Mouse (Mus musculus) CH12F3 (cell line): ENCODE data around the gene Men1.
"Not testable (repeated sequence)": the region's sequence is repeated elsewhere in the genome, so short reads cannot be mapped to it uniquely, and the experiment has no call there.

Experiments
- in situ Hi-C: fragments of 300-500 bp; cut with MboI; formaldehyde crosslinking; loops from 2 replicates; pipeline ENCODE4 v1.14.3; 2020; ENCODE audit warnings: low sequenced_read_pairs

Gene Men1

GRCm38 (mm10) chr19:6304787-6305516 is 29.8 kb upstream of the Men1 start:
- in situ Hi-C loops = loop anchor here (5.0 kb wide), 1 partner anchor 43 kb away; no protein-coding TSS in a partner anchor

DNA sequence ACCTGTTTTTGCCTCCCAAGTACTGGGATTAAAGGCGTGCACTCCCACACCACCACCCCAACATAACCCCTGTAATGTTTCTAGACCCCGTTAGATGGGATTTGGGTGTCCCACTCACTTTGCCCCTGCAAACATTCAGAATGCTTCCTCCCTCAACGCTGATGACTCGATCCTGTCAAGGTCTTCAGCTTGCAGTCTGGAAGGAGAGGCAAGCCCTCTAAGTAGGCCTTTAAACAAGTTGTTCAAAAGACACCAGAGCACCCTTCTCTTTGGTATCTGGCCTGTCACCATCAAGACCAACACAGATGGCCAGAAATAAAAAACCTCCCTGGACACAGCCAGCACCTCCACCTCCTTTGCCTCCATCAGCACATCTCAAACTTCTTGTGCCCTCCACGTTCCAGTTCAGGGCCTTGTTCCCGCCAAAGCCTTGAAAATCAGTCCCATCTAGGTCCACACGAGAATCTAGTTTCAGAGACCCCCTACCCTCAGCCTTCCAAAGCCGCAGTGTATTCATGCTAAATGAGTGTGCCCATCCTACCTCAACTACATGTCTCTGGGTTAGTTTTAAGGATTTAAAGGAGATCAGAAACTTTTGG is 29.2 kb upstream of the Men1 start:
- in situ Hi-C loops = loop anchor here (5.0 kb wide), 1 partner anchor 43 kb away; no protein-coding TSS in a partner anchor

DNA sequence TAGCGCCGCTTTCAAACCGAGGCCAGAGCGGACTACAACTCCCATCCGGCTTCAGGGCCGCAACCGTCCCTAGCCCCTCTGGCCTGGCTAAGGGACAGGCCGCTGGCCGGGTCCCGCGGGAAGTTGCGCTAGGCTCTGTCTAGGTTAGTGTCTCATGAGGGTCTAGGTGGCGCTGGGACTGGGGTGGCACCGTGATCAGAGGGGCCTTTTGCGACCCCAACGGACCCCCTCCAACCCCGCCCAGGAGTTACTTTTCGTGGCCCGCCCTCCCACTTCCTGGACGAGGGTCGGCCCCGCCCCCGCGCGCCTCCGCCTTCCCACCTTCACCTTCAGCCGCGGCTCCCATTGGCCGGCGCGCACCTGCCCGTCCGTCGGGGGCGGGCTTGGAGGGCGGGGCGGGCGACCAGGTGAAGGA is 28.6 kb upstream of the Men1 start, which contains the start of gene Cdc42bpg:
TSS of gene Cdc42bpg (plus strand) at position 320 of the 415 bp plus-strand sequence.
- in situ Hi-C loops = loop anchor here (5.0 kb wide), 1 partner anchor 44 kb away; no protein-coding TSS in a partner anchor

DNA sequence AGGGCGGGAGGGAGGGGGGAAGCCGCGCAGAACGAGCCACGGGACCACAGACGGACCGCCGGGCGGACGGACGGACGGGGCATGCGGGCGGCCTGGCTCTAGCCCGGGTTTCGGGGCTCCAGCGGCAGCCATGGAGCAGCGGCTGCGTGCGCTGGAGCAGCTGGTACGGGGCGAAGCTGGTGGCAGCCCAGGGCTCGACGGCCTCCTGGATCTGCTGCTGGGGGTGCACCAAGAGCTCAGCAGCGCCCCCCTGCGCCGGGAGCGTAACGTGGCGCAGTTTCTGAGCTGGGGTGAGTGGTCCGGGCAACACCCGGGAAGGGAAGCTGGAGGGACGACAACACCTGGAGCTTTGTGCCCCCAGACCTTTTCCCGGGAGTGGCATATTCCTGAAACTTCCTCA is 28.2 kb upstream of the Men1 start:
- in situ Hi-C loops = loop anchor here (5.0 kb wide), 1 partner anchor 44 kb away; no protein-coding TSS in a partner anchor

GRCm38 (mm10) chr19:6307733-6308531 is 26.8 kb upstream of the Men1 start:
- in situ Hi-C loops = loop anchor here (5.0 kb wide), 1 partner anchor 46 kb away; no protein-coding TSS in a partner anchor

DNA sequence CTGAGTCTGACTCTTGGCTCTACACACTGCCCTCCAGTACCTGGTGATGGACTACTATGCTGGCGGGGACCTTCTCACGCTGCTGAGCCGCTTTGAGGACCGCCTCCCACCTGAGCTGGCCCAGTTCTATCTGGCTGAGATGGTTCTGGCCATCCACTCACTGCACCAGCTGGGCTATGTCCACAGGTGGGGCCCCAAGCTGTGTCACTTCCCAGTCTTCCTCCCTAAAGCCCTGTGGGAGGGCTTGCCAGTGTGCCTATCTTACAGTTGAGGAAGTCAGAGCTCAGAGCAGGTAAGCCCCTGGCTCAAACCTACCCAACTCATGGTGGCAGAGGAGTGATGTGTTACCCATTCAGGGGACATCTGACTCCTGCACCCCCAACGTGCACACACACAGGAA is 24.6 kb upstream of the Men1 start:
- in situ Hi-C loops = no loop called here

- in situ Hi-C loops = not testable (repeated sequence)
Observed at GRCm38 (mm10) chr19:6311783-6312182, 23.0 kb upstream of the Men1 start.

- in situ Hi-C loops = no loop called here
Observed at GRCm38 (mm10) chr19:6313796-6314195, 21.0 kb upstream of the Men1 start.

- in situ Hi-C loops = no loop called here
Observed at GRCm38 (mm10) chr19:6314513-6314912, 20.3 kb upstream of the Men1 start.

- in situ Hi-C loops = no loop called here
Observed at GRCm38 (mm10) chr19:6315573-6315972, 19.2 kb upstream of the Men1 start.

GRCm38 (mm10) chr19:6318145-6318544 is 16.6 kb upstream of the Men1 start:
- in situ Hi-C loops = no loop called here

DNA sequence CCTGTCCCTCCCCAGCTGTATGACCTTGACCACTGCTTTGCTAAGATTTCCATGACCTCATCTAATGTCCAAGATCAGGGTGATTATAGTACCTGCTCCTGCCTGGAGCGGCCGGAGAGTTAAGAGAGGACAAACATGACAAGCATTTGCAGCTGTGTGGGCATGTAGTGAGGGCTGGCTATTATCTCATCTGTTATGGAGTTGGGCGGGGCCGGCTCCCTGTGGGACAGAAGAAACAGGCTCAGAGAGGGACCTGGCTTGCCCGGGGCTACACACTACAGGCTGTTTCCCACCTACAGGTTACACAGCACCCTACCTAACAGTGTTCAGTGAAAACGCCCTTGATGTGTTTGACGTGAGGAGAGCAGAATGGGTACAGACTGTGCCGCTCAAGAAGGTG is 13.4 kb upstream of the Men1 start:
- in situ Hi-C loops = no loop called here

DNA sequence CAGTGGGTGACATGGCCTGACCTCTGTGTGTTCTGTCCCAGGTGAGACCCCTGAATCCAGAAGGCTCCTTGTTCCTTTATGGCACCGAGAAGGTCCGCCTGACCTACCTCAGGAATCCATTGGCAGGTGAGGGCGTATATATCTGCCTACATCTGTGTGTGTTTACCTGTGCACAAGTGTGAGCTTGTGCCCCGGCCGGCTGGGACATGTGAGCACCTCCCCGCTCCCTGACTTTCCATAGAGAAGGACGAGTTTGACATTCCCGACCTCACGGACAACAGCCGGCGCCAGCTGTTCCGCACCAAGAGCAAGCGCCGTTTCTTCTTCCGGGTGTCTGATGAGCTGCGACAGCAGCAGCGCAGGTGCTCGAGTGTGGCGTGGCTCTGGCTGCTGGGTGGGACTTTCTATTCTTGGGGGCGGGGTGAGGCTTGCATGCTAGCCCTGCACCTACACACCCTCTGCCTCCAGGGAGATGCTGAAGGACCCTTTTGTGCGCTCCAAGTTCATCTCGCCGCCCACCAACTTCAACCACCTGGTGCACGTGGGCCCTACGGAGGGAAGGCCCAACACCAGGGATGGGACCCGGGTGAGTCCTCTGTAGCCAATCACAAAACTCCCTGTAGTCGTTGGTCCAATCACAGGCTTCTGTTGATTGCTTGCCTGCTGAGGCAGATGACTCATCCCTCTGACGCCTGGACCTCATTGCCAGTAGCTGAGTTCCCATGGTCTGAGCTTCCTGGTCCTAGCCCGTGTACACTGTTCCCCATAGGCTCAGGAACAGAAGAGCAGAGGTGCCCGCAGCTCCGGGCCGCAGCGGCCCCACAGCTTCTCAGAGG is 12.8 kb upstream of the Men1 start:
- in situ Hi-C loops = no loop called here

DNA sequence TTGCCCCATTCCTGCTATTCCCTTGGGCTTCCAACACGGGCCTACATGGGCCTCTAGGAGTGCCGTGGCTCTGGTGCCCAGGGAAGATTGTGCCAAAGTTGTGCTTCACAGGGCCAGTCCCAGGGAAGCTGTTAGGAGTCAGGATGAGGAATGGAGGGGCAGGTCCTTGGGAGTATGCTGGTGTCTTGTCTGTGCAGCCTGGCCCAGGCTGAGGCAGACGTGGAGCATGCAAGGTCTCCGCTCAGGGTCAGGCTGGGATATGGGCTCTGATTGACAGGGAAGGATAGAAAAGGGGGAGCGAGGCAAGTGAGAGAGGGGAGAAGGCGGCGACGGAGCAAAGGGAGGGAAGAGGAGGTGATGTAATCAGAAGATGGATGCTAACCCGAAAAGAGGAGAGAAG is 10.0 kb upstream of the Men1 start:
- in situ Hi-C loops = no loop called here

- in situ Hi-C loops = no loop called here
Observed at GRCm38 (mm10) chr19:6331178-6331577, 3.6 kb upstream of the Men1 start.

DNA sequence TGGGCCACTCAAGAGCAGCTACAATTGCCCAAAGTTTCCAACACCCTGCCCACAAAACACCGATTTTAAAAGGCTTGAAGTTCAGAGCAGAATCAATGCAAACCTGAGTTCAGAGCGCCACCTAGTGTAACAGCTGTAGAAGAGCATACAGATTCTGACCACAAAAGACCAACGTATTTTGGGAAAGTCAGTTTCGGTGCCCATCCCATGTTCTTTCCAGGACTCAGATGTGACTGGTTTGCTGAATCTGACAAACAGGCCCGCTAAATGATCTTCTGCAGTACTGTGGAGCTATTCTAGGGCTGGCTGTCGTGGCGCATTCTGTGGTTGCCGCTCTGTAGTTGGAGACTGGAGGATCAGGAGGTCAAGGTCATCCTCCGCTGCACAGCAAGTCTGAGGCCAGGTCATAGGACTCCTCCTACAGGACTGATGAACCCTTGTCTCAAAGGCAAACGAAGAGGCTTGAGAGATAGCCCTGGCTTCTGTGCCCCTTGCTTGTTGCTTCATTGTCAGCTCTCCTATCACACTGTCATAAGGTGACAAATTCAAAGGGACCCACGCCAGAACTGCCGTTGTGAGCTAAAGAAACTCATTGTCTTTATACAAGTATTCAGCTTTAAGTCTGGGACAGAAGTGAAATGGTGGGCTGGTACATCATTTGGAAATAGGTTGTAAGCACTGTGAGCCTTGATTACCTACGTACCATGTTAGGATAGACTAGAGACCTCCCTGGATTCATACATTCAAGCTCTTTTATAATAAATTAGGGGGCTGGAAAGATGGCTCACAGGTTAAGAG is 2.9 kb upstream of the Men1 start:
- in situ Hi-C loops = no loop called here

- in situ Hi-C loops = no loop called here
Observed at GRCm38 (mm10) chr19:6333761-6334595, 801 bp upstream of the Men1 start.

- in situ Hi-C loops = no loop called here
Observed at GRCm38 (mm10) chr19:6335458-6335827, 664 bp downstream of the Men1 start.

- in situ Hi-C loops = no loop called here
Observed at GRCm38 (mm10) chr19:6336920-6337319, 2.1 kb downstream of the Men1 start.
